Mouse (Mus musculus) left cerebral cortex, postnatal 10 days (tissue): ENCODE data around the gene Dnaja4. TPM values are rescaled to one million over a fixed set of nuclear protein-coding genes. Genes with fewer than 3 reads are reported as not detected.

ENCODE experiments used
- DNase-seq, 2 experiments: peaks; one replicate each; pipeline ENCODE4 v3.0.0; 2021 to 2022; ENCODE audit warnings: low spot score in 2 of 2, mixed read lengths in 1 of 2; ENCODE audit errors: extremely low spot score in 1 of 2
- intact Hi-C: fragments of 180-260 bp; cut with DNase I; formaldehyde crosslinking; loops from one replicate; pipeline ENCODE4 v1.15.1; 2025
- total RNA-seq, 2 experiments: library from RNA; stranded (reverse); gene quantifications; 2 replicates each; pipeline ENCODE4 v1.2.3; 2021

Gene Dnaja4
- 10 to 100 TPM; 13.6 to 14.4 TPM for total RNA-seq

GRCm38 (mm10) chr9:54698318-54699086, at the start of gene Dnaja4:
Dnaja4 (plus strand) TSS chr9:54698873.
- intact Hi-C loops, result no loop called here

GRCm38 (mm10) chr9:54649360-54649759, 49.3 kb upstream of the Dnaja4 start:
- DNase-seq, result no peak
- intact Hi-C loops, result no loop called here

More at GRCm38 (mm10) chr9:54698318-54699086, at the start of gene Dnaja4:
- DNase-seq, result no peak

- intact Hi-C loops, result no loop called here
- DNase-seq, result no peak
These were observed 45.9 kb upstream of the Dnaja4 start for GRCm38 (mm10) chr9:54652778-54653177.

- intact Hi-C loops, result no loop called here
These were observed 42.8 kb upstream of the Dnaja4 start for GRCm38 (mm10) chr9:54655846-54656245.

GRCm38 (mm10) chr9:54656402-54656801, 42.3 kb upstream of the Dnaja4 start:
- intact Hi-C loops, result no loop called here
- DNase-seq, result no peak

More at GRCm38 (mm10) chr9:54655846-54656245, 42.8 kb upstream of the Dnaja4 start:
- DNase-seq, result no peak

GRCm38 (mm10) chr9:54658773-54659172, 39.9 kb upstream of the Dnaja4 start:
- DNase-seq, result no peak
- intact Hi-C loops, result no loop called here

- intact Hi-C loops, result no loop called here
- DNase-seq, result peak; percentile 44 to 50
These were observed 36.9 kb upstream of the Dnaja4 start, which contains the start of gene Acsbg1 for GRCm38 (mm10) chr9:54661605-54662377. Acsbg1 (minus strand) TSS chr9:54661870.

- no peak for DNase-seq
These were observed 34.3 kb upstream of the Dnaja4 start for GRCm38 (mm10) chr9:54664358-54664757.

GRCm38 (mm10) chr9:54666116-54666515, 32.6 kb upstream of the Dnaja4 start:
- no peak for DNase-seq
- intact Hi-C loops, result no loop called here

More at GRCm38 (mm10) chr9:54664358-54664757, 34.3 kb upstream of the Dnaja4 start:
- intact Hi-C loops, result no loop called here

- intact Hi-C loops, result no loop called here
- peak in 1 of 2 experiments; percentile 56 for DNase-seq
These were observed 30.2 kb upstream of the Dnaja4 start for GRCm38 (mm10) chr9:54668455-54668854.

GRCm38 (mm10) chr9:54671962-54672361, 26.7 kb upstream of the Dnaja4 start:
- intact Hi-C loops, result loop anchor here (10.0 kb wide), 1 partner anchor 137 kb away; the partner anchor contains the start of gene Sh2d7

GRCm38 (mm10) chr9:54673887-54674286, 24.8 kb upstream of the Dnaja4 start:
- DNase-seq, result no peak
- intact Hi-C loops, result loop anchor here (10.0 kb wide), 1 partner anchor 139 kb away; the partner anchor contains the start of gene Sh2d7

More at GRCm38 (mm10) chr9:54671962-54672361, 26.7 kb upstream of the Dnaja4 start:
- no peak for DNase-seq

- peak; percentile 61 to 71 for DNase-seq
- intact Hi-C loops, result loop anchor here (1.0 to 10.0 kb wide), 2 partner anchors 61 to 142 kb away; partner anchors contain the start of gene Sh2d7
These were observed 22.1 kb upstream of the Dnaja4 start for GRCm38 (mm10) chr9:54676531-54676986.

GRCm38 (mm10) chr9:54682846-54683245, 15.8 kb upstream of the Dnaja4 start:
- no peak for DNase-seq
- intact Hi-C loops, result no loop called here

- DNase-seq, result no peak
- intact Hi-C loops, result no loop called here
These were observed 14.7 kb upstream of the Dnaja4 start for GRCm38 (mm10) chr9:54683814-54684605.

GRCm38 (mm10) chr9:54687246-54688236, 11.1 kb upstream of the Dnaja4 start:
- peak; percentile 27 to 57 for DNase-seq

GRCm38 (mm10) chr9:54689446-54689845, 9.2 kb upstream of the Dnaja4 start:
- no peak for DNase-seq
- intact Hi-C loops, result no loop called here

More at GRCm38 (mm10) chr9:54687246-54688236, 11.1 kb upstream of the Dnaja4 start:
- intact Hi-C loops, result no loop called here
